Mouse (Mus musculus) mesoderm, embryonic 11.5 days (tissue): ENCODE results near the gene Kcnj11.

Source experiments
- DNase-seq: peaks from one replicate; pipeline ENCODE4 v3.0.0-alpha.2; 2012; ENCODE audit warnings: low read depth, low spot score

Kcnj11 gene

DNA sequence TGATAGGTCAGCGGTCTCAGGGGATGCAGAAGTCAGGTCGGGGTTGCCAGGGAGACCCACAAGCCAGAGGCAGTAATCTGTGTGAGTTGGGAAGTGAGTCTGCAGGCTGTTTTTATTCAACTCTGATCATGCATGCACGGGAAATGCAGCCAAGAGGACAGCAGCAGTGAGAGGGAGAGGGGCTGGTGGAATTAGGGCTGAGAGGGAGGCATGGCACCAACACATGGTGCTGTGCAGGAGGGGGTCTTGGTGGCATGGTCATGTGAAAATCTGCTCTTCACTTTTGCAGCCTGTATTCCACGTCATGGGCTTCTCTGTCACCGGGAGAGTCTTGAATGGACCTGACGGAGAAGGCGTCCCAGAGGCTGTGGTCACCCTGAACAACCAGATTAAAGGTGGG is 50.6 kb downstream of the Kcnj11 start:
- no peak for DNase-seq

DNA sequence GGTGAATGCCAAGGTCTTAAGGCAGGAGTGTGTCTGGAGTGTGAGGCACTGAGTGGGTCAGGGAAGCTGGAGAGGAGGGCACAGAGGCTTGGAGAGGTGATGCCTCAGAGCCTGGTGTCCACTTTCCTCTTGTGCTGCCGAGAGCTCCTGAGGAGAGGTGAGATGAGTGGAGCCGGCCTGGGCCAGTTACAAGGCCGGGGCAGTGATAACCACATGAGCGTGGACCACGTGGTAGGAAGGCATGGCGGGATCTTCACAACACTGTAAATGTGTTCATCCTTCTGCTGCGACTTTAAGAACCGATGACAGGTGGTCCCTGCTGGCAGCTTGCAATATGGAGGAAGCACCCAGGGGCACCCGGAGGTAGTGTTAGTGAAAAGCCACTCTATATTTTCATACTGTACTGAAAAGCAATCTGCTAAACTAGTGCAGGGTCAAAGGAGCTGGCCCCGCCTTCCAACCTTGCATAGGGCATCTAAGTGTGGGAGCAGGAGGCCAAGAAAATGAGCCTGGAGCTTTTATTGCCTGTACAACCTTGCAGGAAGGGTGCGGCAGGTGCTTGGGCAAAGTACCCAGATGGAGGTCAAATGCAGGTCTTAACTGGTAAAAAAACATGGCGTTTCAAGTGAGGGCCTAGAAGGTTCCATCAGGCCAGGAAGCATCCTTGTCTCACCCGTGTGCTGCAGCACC is 52.5 kb downstream of the Kcnj11 start:
- no peak for DNase-seq

DNA sequence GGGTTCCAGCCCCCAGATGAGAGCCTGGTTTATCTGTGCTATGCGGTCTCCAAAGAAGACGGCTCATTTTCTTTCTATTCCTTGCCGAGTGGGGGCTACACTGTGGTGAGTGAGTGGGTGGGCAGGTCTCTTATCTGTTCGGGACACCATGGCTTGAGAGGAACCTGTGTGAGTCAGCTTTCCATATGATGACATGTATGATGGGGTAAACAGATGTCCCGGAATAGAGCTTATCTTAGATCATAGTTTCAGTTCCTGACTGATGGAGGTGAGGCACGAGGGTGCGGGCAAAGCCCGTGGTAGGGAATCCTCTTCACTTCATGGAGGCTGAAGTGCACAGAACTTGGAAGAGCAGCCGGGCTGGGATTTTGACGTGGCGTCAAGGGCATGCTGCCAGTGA is 54.7 kb downstream of the Kcnj11 start:
- no peak for DNase-seq

DNA sequence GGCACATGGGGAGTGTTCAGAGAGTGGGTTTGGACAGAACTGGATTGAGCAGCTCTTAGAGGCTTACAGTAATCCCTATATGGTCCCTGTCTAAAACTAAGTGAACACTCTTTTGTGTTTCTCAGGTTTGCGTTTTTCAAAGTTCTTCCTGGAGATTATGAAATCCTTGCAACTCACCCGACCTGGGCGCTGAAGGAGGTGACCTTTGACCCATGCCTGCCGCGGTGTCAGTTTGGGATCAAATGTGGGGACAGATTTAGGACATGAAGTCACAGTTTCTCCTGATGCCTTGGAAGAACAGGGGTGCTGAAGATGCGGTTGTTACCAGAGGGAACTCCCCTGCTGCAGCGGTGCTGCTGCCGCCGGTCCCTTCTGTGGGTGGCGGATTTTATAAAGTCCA is 56.5 kb downstream of the Kcnj11 start:
- no peak for DNase-seq
